Mouse (Mus musculus) WW6 (cell line): ENCODE measurements at regions not wholly inside any gene's neighbourhood (a gene's known extent, or its start where the extent isn't known, plus 50 kb on each side); places are given as distances from the start of the nearest gene placed in this dataset.

Experiments used
- DNase-seq: peaks from one replicate; pipeline ENCODE4 v3.0.0-alpha.2; 2013; ENCODE audit warnings: low read depth, low spot score

GRCm38 (mm10) chr2:50793616-50794015 lies 355.3 kb downstream of the Rnd3 start:
- no peak for DNase-seq

GRCm38 (mm10) chr2:50793067-50793466 lies 355.8 kb downstream of the Rnd3 start:
- DNase-seq = no peak

GRCm38 (mm10) chr2:50789051-50789651 lies 359.8 kb downstream of the Rnd3 start:
- DNase-seq = no peak

- no peak for DNase-seq
Measured at GRCm38 (mm10) chr2:50772101-50772500, 376.8 kb downstream of the Rnd3 start.

DNA sequence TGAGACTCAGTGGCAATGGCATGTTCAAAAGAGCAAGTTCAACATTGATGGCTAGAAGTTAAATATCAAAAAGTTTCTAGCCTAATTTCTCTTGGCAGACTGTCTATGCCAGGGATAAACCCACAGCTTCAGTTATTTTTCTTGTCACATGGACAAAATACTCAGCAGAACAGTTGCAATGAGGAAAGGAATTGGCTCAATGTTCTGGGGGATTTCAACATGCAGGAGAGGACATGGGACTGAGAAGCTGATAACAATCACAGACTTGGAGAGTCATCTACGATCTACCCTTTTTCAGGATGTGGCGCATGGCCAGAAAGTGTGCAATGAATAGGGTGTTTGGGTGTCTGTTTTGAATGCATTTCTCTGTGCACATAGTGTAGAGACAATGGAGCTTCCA lies 389.9 kb downstream of the Rnd3 start:
- no peak for DNase-seq

GRCm38 (mm10) chr2:50757837-50758541 lies 390.9 kb downstream of the Rnd3 start:
- DNase-seq = no peak

- DNase-seq = no peak
Measured at GRCm38 (mm10) chr2:50755616-50756450, 393.1 kb downstream of the Rnd3 start.

DNA sequence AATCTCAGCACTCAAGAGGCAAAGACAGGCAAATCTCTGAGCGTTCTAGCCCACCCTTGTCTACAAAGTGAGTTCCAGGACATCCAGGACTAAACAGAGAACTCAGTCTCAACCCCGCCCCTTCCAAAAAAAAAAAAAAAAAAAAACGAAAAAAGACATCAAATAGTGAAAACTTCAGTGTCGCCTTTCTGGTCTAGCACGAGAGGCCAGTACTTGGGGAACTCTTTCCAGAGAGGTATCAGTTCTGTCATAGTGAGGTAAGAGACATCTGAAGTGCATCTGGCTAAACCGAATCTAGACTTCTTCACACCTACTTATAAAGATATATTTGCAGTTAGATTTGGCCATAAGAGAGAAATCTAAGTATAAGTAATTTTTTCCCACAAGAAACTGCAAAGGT lies 393.8 kb downstream of the Rnd3 start:
- no peak for DNase-seq

GRCm38 (mm10) chr2:50752408-50752807 lies 396.5 kb downstream of the Rnd3 start:
- no peak for DNase-seq

- DNase-seq = no peak
Measured at GRCm38 (mm10) chr2:50750799-50751198, 398.1 kb downstream of the Rnd3 start.

- no peak for DNase-seq
Measured at GRCm38 (mm10) chr2:50744625-50745214, 404.2 kb downstream of the Rnd3 start.

DNA sequence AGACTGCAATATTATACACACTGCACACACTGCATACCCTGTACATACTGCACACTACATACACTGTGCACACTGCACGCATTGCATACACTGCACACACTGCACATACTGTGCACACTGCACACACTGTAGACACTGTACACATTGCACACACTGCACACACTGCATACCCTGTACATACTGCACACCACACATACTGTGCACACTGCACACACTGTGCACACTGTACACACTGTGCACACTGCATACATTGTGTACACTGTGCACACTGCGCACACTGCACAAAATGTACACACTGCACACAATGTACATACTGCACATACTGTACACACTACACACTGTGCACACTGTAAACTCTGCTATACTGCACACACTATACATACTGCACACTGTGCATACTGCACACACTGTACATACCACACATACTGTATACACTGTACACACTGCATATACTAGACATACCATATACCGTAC lies 405.1 kb downstream of the Rnd3 start:
- DNase-seq = no peak

GRCm38 (mm10) chr2:50742421-50742820 lies 406.5 kb downstream of the Rnd3 start:
- no peak for DNase-seq

DNA sequence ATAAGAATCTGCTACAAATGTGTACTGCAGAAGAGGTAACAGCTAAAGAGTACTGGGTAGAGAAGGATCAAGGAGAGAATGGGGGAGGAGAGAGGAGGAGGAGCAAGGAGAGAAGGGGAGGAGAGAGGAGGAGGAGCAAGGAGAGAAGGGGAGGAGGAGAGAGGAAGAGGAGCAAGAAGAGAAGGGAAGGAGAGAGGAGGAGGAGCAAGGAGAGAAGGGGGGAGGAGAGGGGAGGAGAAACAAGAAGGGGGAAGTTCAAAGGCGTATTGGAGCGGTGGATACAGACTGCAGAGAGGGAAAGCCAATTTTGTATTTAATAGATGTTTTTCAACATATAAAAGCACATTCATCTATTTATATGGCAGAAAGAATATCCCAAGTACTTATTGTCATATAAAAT lies 407.6 kb downstream of the Rnd3 start:
- no peak for DNase-seq

- DNase-seq = no peak
Measured at GRCm38 (mm10) chr2:50739599-50739979, 409.3 kb downstream of the Rnd3 start.

DNA sequence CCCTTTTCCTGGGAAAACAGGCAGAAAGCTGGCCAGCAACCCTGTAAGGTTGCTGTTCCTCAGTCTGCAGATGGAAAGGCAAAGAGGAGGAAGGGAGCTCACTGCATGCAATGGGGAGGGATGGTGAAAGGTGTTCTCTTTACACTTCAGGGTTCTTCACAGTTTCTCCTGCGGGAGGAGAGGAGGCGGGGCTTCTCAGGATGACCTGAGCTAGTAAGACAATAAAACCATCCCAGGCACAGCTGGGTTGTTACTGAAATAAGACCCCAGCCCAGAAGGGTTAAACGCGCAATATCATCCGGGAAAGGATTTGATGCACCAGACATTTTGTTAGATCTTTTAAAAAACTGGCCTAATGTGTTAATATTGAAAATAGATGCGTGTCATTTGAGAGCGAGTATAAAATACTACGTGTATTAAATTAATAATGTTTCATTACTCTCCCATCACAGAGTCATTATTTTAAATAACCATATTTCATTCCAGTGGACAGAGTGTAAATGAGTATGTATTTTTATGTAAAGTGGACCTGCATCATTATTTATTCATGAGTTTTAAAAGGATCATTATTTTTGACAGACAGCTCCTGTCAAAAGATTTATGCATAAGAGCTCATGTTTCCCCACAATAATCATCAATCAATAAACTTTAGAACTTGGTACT lies 409.8 kb downstream of the Rnd3 start:
- no peak for DNase-seq

- no peak for DNase-seq
Measured at GRCm38 (mm10) chr2:50737706-50738105, 411.2 kb downstream of the Rnd3 start.

DNA sequence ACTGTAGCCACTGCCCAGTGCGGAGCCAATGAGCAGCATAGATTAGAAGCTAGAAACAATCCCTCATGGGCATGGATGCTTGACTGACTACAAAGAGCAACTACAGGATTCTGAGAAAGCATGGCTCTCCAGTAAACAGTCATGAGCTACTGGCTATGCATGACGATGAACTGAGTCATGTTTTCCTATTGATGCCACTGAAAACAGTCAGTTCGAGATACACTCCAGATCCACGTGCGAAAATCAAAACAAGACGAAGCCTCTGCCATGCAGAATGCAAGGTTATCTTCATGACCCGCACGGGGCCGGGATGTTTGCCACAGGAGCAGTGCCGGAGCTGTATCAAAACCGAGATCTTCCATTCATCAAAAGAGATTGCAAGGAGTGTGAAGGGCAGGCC lies 413.9 kb downstream of the Rnd3 start:
- no peak for DNase-seq

GRCm38 (mm10) chr2:50706652-50707051 lies 410.1 kb upstream of the Mmadhc start:
- DNase-seq = no peak

GRCm38 (mm10) chr2:50704297-50704696 lies 407.7 kb upstream of the Mmadhc start:
- DNase-seq = no peak

- DNase-seq = no peak
Measured at GRCm38 (mm10) chr2:50702584-50703450, 406.2 kb upstream of the Mmadhc start.
